In the genomic region with DNA sequence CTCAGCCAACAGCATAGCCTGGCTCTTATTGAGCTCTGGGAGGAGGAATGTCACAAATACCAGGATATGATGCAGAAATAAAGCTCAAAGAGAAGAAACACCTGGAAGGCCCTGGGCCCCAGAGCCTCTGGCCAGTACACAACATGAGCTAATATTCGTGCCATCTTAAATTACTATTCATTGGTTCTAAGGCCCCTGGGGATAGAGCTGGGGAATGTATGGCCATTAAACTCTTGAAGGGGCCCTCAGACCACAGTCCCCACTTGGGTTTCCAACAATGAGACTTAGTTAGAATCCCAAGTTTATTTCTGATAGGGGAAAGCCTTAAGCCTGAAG, we compare ENCODE assay signal across 8 mouse cellular contexts.
DNase-seq lines count a peak whose midpoint lies in the region; ATAC-seq and TF ChIP-seq lines count a peak whose summit lies in the region.
"Had no signal": no experiment of that assay in that cellular context is flagged by ENCODE, and none has a peak within 500 bp of the region (broad histone marks: within the 10 kb centered on the region; RNA-seq: fewer than 3 reads in every experiment).

No protein-coding gene starts in this region.

- peak overlapping the region; percentile 58 for H3K27ac ChIP-seq in hindbrain, embryonic 14.5 days
- no peak overlapping the region; the same call in 1 of the 2 replicates for H3K27ac ChIP-seq in hindbrain, embryonic 16.5 days (ENCODE audit: low read depth, low read length)
- H3K27ac ChIP-seq in lung, postnatal 0 days (ENCODE audit: low read length) = peak overlapping the region; percentile 22; the same call in 1 of the 2 replicates
- H3K27ac ChIP-seq in intestine, postnatal 0 days (ENCODE audit: low read depth, low read length) = 0 out of 2 replicates have a peak overlapping the region, but pooled peaks have one; percentile 21
- peak overlapping the region; percentile 48 for H3K27ac ChIP-seq in stomach, embryonic 15.5 days
- no peak overlapping the region for H3K27ac ChIP-seq in cerebellum, adult 2 months (ENCODE audit: insufficient read depth, low read length)
- H3K27ac ChIP-seq: heart, adult 2 months had no signal

- no peak overlapping the region for H3K4me3 ChIP-seq in hindbrain, embryonic 14.5 days (replicated peaks; ENCODE audit: low read length)
- H3K4me3 ChIP-seq in hindbrain, embryonic 16.5 days (ENCODE audit: low read length) = no peak overlapping the region
- no peak overlapping the region for H3K4me3 ChIP-seq in lung, postnatal 0 days (ENCODE audit: low read depth, low read length)
- no peak overlapping the region for H3K4me3 ChIP-seq in intestine, postnatal 0 days (ENCODE audit: low read depth, low read length)
- no peak overlapping the region for H3K4me3 ChIP-seq in stomach, embryonic 15.5 days (replicated peaks)
- no peak overlapping the region for H3K4me3 ChIP-seq in cerebellum, adult 2 months (replicated peaks; ENCODE audit: insufficient read depth, low read depth, low read length)
- H3K4me3 ChIP-seq: heart, adult 2 months had no signal

- H3K4me2 ChIP-seq in hindbrain, embryonic 14.5 days (replicated peaks) = no peak overlapping the region
- H3K4me2 ChIP-seq in hindbrain, embryonic 16.5 days (ENCODE audit: low read length) = no peak overlapping the region
- H3K4me2 ChIP-seq in lung, postnatal 0 days (replicated peaks; ENCODE audit: low read depth, low read length) = no peak overlapping the region
- no peak overlapping the region for H3K4me2 ChIP-seq in intestine, postnatal 0 days (replicated peaks; ENCODE audit: low read depth)
- no peak overlapping the region for H3K4me2 ChIP-seq in stomach, embryonic 15.5 days

- H3K9me3 ChIP-seq in hindbrain, embryonic 14.5 days (ENCODE audit: control insufficient read depth, low read length) = no peaks in the 10 kb centered on the region
- H3K9me3 ChIP-seq in hindbrain, embryonic 16.5 days (ENCODE audit: control insufficient read depth, low read length) = no peaks in the 10 kb centered on the region
- no peaks in the 10 kb centered on the region for H3K9me3 ChIP-seq in lung, postnatal 0 days (ENCODE audit: low read length)
- H3K9me3 ChIP-seq in intestine, postnatal 0 days (ENCODE audit: control insufficient read depth) = no peaks in the 10 kb centered on the region
- H3K9me3 ChIP-seq in stomach, embryonic 15.5 days = no peaks in the 10 kb centered on the region

- ATAC-seq in hindbrain, embryonic 14.5 days (ENCODE audit: low FRiP score) = no peak
- ATAC-seq in hindbrain, embryonic 16.5 days = no peak
- no peak for ATAC-seq in lung, postnatal 0 days
- ATAC-seq in intestine, postnatal 0 days = no peak
- no peak for ATAC-seq in stomach, embryonic 15.5 days (ENCODE audit: insufficient read depth, low FRiP score, low read depth)

- TF ChIP-seq CTCF in lung, postnatal 0 days (IDR thresholded peaks at IDR 0.05) = no peak
- no peak for TF ChIP-seq CTCF in intestine, postnatal 0 days (IDR thresholded peaks at IDR 0.05; ENCODE audit: low read depth)
- TF ChIP-seq CTCF in cerebellum, adult 2 months (IDR thresholded peaks at IDR 0.05; ENCODE audit: borderline replicate concordance, insufficient read depth, low read depth, low read length) = no peak

- WGBS in hindbrain, embryonic 14.5 days = 59% methylated on average over 1 of the region's 1 CpGs
- WGBS in hindbrain, embryonic 16.5 days = 47% methylated on average over 1 of the region's 1 CpGs
- 74% methylated on average over 1 of the region's 1 CpGs for WGBS in lung, postnatal 0 days
- WGBS in intestine, postnatal 0 days = 68% methylated on average over 1 of the region's 1 CpGs
- WGBS in stomach, embryonic 15.5 days = 67% methylated on average over 1 of the region's 1 CpGs
- WGBS in cerebellum, adult 2 months = 93% methylated on average over 1 of the region's 1 CpGs

- no peak overlapping the region for H3K9ac ChIP-seq in hindbrain, embryonic 14.5 days
- H3K9ac ChIP-seq in hindbrain, embryonic 16.5 days (ENCODE audit: low read depth, low read length) = no peak overlapping the region
- no peak overlapping the region for H3K9ac ChIP-seq in lung, postnatal 0 days (replicated peaks; ENCODE audit: low read depth)
- no peak overlapping the region for H3K9ac ChIP-seq in intestine, postnatal 0 days (ENCODE audit: low read depth, low read length)
- no peak overlapping the region for H3K9ac ChIP-seq in stomach, embryonic 15.5 days

- TF ChIP-seq POLR2A in cerebellum, adult 2 months (IDR thresholded peaks at IDR 0.05; ENCODE audit: borderline replicate concordance, insufficient read depth, low read length) = no peak

- no peak for TF ChIP-seq EP300 in lung, postnatal 0 days (IDR thresholded peaks at IDR 0.05)

- no peaks in the 10 kb centered on the region; the same call in 1 of the 2 replicates for H3K27me3 ChIP-seq in hindbrain, embryonic 14.5 days (ENCODE audit: control insufficient read depth, insufficient read depth, low read length)
- H3K27me3 ChIP-seq in hindbrain, embryonic 16.5 days (replicated peaks; ENCODE audit: control insufficient read depth, insufficient read depth, low read length) = no peaks in the 10 kb centered on the region
- H3K27me3 ChIP-seq in lung, postnatal 0 days (replicated peaks; ENCODE audit: insufficient read depth, low read length) = no peaks in the 10 kb centered on the region
- no peaks in the 10 kb centered on the region for H3K27me3 ChIP-seq in intestine, postnatal 0 days (replicated peaks; ENCODE audit: control insufficient read depth, insufficient read depth, low read length)
- no peaks in the 10 kb centered on the region for H3K27me3 ChIP-seq in stomach, embryonic 15.5 days (replicated peaks)
- no peaks in the 10 kb centered on the region for H3K27me3 ChIP-seq in cerebellum, adult 2 months (ENCODE audit: control insufficient read depth, insufficient read depth, low read length)

- no peak for DNase-seq in hindbrain, embryonic 14.5 days (ENCODE audit: low spot score)
- no peak for DNase-seq in lung, postnatal 0 days (ENCODE audit: low spot score)
- DNase-seq in lung, postnatal 14 days = no peak
- no peak for DNase-seq in cerebellum, adult 2 months

- no peaks in the 10 kb centered on the region for H3K36me3 ChIP-seq in hindbrain, embryonic 14.5 days (replicated peaks; ENCODE audit: control insufficient read depth, insufficient read depth)
- H3K36me3 ChIP-seq in hindbrain, embryonic 16.5 days (ENCODE audit: control insufficient read depth, insufficient read depth, low read length) = no peaks in the 10 kb centered on the region
- H3K36me3 ChIP-seq in lung, postnatal 0 days (ENCODE audit: insufficient read depth, low read length) = no peaks in the 10 kb centered on the region
- H3K36me3 ChIP-seq in intestine, postnatal 0 days (ENCODE audit: control insufficient read depth, insufficient read depth) = no peaks in the 10 kb centered on the region
- no peaks in the 10 kb centered on the region for H3K36me3 ChIP-seq in stomach, embryonic 15.5 days

- peaks cover 19% of the 10 kb centered on the region for H3K4me1 ChIP-seq in hindbrain, embryonic 14.5 days (replicated peaks; ENCODE audit: control insufficient read depth, insufficient read depth, low read length)
- peaks cover 9% of the 10 kb centered on the region; the same call in 1 of the 2 replicates for H3K4me1 ChIP-seq in hindbrain, embryonic 16.5 days (ENCODE audit: control insufficient read depth, insufficient read depth, low read depth, low read length)
- H3K4me1 ChIP-seq in lung, postnatal 0 days (ENCODE audit: insufficient read depth, low read depth, low read length) = peaks cover 12% of the 10 kb centered on the region; the same call in 1 of the 2 replicates
- H3K4me1 ChIP-seq in intestine, postnatal 0 days (replicated peaks; ENCODE audit: control insufficient read depth, insufficient read depth, low read length) = no peaks in the 10 kb centered on the region
- H3K4me1 ChIP-seq in stomach, embryonic 15.5 days = peaks cover 10% of the 10 kb centered on the region; the same call in 1 of the 2 replicates
- peaks cover 34% of the 10 kb centered on the region for H3K4me1 ChIP-seq in cerebellum, adult 2 months (ENCODE audit: control insufficient read depth, insufficient read depth, low read length)

Comparison
In these comparisons a context has a peak if more than half of its experiments do, and no peak if none do; other contexts are left out.
1. H3K27ac ChIP-seq: peak in hindbrain, embryonic 14.5 days (single experiment), lung, postnatal 0 days (single experiment), intestine, postnatal 0 days (single experiment) and stomach, embryonic 15.5 days (single experiment); none in hindbrain, embryonic 16.5 days (single experiment) and cerebellum, adult 2 months (single experiment).